Mouse (Mus musculus): ENCODE data around the gene Pard6b. TPM values are rescaled to one million over a fixed set of nuclear protein-coding genes. Genes with fewer than 3 reads are reported as not detected.

The Pard6b gene
- polyA plus RNA-seq, 1 experiment from 2014 or later = 47.2 TPM

- DNase-seq (ENCODE audit: low spot score) = no peak
- Histone ChIP-seq H3K4me3 (ENCODE audit: low read depth, low read length) (no peak overlapping the region), H3K27ac (ENCODE audit: low read length) (no peak overlapping the region), H3K4me2 (replicated peaks; ENCODE audit: low read depth, low read length) (no peak overlapping the region), H3K27me3 (replicated peaks; ENCODE audit: insufficient read depth, low read length) (no peaks in the 10 kb centered on the region), H3K9me3 (ENCODE audit: low read length) (no peaks in the 10 kb centered on the region), H3K4me1 (ENCODE audit: insufficient read depth, low read depth, low read length) (no peaks in the 10 kb centered on the region), H3K9ac (replicated peaks; ENCODE audit: low read depth) (no peak overlapping the region), H3K36me3 (ENCODE audit: insufficient read depth, low read length) (no peaks in the 10 kb centered on the region)
- ATAC-seq = no peak
- TF ChIP-seq EP300 (IDR thresholded peaks at IDR 0.05) (no peak), CTCF (IDR thresholded peaks at IDR 0.05) (no peak)
- WGBS = 48% methylated on average over 11 of the region's 11 CpGs
These were observed 44.7 kb downstream of the Pard6b start for GRCm38 (mm10) chr2:168125288-168126089.

DNA sequence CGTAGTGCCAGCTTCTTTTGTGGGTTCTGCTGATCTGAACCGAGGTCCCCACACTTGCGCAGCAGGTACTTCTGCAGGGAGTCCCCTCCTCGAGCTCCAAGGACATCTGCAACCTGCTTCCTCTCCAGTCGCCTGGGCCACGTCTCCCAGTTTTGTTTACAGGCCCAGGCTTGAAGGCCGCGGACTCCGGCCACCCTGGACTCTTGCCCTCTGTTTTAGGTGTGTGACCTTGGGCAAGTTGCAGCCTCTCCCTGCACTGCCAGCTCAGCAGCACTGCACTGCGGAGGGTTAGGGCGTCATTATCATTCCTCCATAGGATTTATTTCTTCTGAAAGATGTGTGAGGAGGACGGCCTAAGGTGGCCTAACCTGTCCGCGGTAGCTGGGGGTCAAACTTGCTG, 47.0 kb downstream of the Pard6b start:
- Histone ChIP-seq H3K9me3 (ENCODE audit: low read length) (no peaks in the 10 kb centered on the region), H3K4me1 (ENCODE audit: insufficient read depth, low read depth, low read length) (no peaks in the 10 kb centered on the region), H3K36me3 (ENCODE audit: insufficient read depth, low read length) (no peaks in the 10 kb centered on the region), H3K9ac (replicated peaks; ENCODE audit: low read depth) (no peak overlapping the region), H3K4me2 (replicated peaks; ENCODE audit: low read depth, low read length) (no peak overlapping the region), H3K27ac (ENCODE audit: low read length) (no peak overlapping the region), H3K4me3 (ENCODE audit: low read depth, low read length) (no peak overlapping the region), H3K27me3 (replicated peaks; ENCODE audit: insufficient read depth, low read length) (no peaks in the 10 kb centered on the region)
- WGBS = 83% methylated on average over 14 of the region's 14 CpGs
- no peak for TF ChIP-seq CTCF (IDR thresholded peaks at IDR 0.05)
- DNase-seq (ENCODE audit: low spot score) (no peak), ATAC-seq (no peak)

DNA sequence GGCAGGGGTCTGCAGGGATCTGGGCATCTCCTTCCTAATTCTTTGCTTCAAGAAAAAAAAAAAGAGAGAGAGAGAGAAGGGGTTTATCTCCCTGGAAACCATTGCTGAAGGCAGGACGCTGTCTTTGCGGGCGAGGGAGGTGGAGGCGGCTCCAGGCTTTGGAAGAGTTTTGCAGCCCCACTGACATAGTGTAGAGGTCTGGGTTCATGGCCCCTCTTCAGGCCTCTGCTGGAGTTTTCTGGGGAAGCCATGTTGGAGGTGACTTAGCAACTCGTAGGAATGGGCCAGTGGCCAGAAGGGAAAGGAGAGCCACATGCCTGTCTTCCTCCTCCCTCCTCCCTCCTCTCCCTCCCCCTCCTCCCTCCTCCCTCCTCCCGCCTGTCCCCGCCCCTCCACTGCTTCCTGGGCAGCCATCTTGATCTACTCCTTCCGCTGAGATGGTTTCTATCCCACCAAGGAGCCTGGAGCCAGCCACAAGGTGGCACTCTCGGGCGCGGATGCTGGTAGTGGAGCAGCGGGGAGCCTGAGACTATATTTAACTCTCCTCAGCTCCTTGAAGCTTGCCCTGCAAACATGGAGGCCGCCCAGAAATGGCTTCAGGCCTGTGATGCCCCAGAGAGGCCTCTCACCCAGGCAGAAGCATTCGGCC, 47.5 kb downstream of the Pard6b start:
- 26% methylated on average over 11 of the region's 14 CpGs for WGBS

GRCm38 (mm10) chr2:168130046-168130445, 49.2 kb downstream of the Pard6b start:
- no peak for DNase-seq (ENCODE audit: low spot score)
- no peak for TF ChIP-seq CTCF (IDR thresholded peaks at IDR 0.05)
- no peak for TF ChIP-seq EP300 (IDR thresholded peaks at IDR 0.05)
- Histone ChIP-seq H3K27me3 (replicated peaks; ENCODE audit: insufficient read depth, low read length) (no peaks in the 10 kb centered on the region), H3K36me3 (ENCODE audit: insufficient read depth, low read length) (no peaks in the 10 kb centered on the region), H3K9me3 (ENCODE audit: low read length) (no peaks in the 10 kb centered on the region), H3K4me2 (replicated peaks; ENCODE audit: low read depth, low read length) (no peak overlapping the region), H3K4me3 (ENCODE audit: low read depth, low read length) (no peak overlapping the region), H3K27ac (ENCODE audit: low read length) (no peak overlapping the region), H3K9ac (replicated peaks; ENCODE audit: low read depth) (no peak overlapping the region), H3K4me1 (ENCODE audit: insufficient read depth, low read depth, low read length) (no peaks in the 10 kb centered on the region)
- WGBS = 71% methylated on average over 3 of the region's 3 CpGs
- no peak for ATAC-seq

More for the DNA sequence above, 47.5 kb downstream of the Pard6b start:
- Histone ChIP-seq H3K27ac (ENCODE audit: low read length) (no peak overlapping the region), H3K4me2 (replicated peaks; ENCODE audit: low read depth, low read length) (no peak overlapping the region), H3K4me3 (ENCODE audit: low read depth, low read length) (no peak overlapping the region), H3K27me3 (replicated peaks; ENCODE audit: insufficient read depth, low read length) (no peaks in the 10 kb centered on the region), H3K36me3 (ENCODE audit: insufficient read depth, low read length) (no peaks in the 10 kb centered on the region), H3K9me3 (ENCODE audit: low read length) (no peaks in the 10 kb centered on the region), H3K9ac (replicated peaks; ENCODE audit: low read depth) (no peak overlapping the region), H3K4me1 (ENCODE audit: insufficient read depth, low read depth, low read length) (no peaks in the 10 kb centered on the region)
- peak; percentile 97 for ATAC-seq
- peak; percentile 94 for DNase-seq (ENCODE audit: low spot score)
- TF ChIP-seq EP300 (IDR thresholded peaks at IDR 0.05) (peak; percentile 22; the same call in 1 of the 2 replicates), CTCF (IDR thresholded peaks at IDR 0.05) (peak; percentile 83)

DNA sequence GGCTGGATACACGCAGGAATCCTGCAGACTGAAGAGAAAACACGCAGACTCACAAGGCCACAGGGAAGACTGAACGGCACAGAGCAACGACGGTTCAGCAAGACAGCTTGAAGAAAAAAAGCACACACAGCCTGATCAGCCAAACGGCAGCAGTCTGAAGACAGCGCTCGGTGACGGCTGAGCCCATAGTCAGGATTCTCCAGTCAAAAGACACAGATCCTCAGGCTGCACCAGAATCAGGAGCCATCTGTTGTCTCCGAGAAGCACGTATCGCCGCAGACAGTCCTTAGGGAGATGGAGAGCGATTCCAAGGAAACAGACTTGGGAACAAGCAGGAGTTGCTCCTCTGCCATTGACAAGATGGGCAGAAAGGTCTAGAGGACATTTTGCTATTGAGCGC, 56.4 kb downstream of the Pard6b start:
- no peak overlapping the region for H3K27ac ChIP-seq (ENCODE audit: low read length)
- no peak for TF ChIP-seq CTCF (IDR thresholded peaks at IDR 0.05)
- no peak for TF ChIP-seq EP300 (IDR thresholded peaks at IDR 0.05)
- no peak overlapping the region for H3K4me2 ChIP-seq (replicated peaks; ENCODE audit: low read depth, low read length)
- no peaks in the 10 kb centered on the region for H3K27me3 ChIP-seq (replicated peaks; ENCODE audit: insufficient read depth, low read length)
- no peak for ATAC-seq
- H3K4me3 ChIP-seq (ENCODE audit: low read depth, low read length) = no peak overlapping the region
- H3K36me3 ChIP-seq (ENCODE audit: insufficient read depth, low read length) = no peaks in the 10 kb centered on the region
- no peak for DNase-seq (ENCODE audit: low spot score)
- H3K9me3 ChIP-seq (ENCODE audit: low read length) = no peaks in the 10 kb centered on the region
- H3K9ac ChIP-seq (replicated peaks; ENCODE audit: low read depth) = no peak overlapping the region
- WGBS = 74% methylated on average over 15 of the region's 15 CpGs
- no peaks in the 10 kb centered on the region for H3K4me1 ChIP-seq (ENCODE audit: insufficient read depth, low read depth, low read length)

GRCm38 (mm10) chr2:168143794-168144193, 63.0 kb downstream of the Pard6b start:
- Histone ChIP-seq H3K4me1 (ENCODE audit: insufficient read depth, low read depth, low read length) (no peaks in the 10 kb centered on the region), H3K9me3 (ENCODE audit: low read length) (no peaks in the 10 kb centered on the region), H3K27me3 (replicated peaks; ENCODE audit: insufficient read depth, low read length) (no peaks in the 10 kb centered on the region), H3K27ac (ENCODE audit: low read length) (no peak overlapping the region), H3K4me2 (replicated peaks; ENCODE audit: low read depth, low read length) (no peak overlapping the region), H3K4me3 (ENCODE audit: low read depth, low read length) (no peak overlapping the region), H3K9ac (replicated peaks; ENCODE audit: low read depth) (no peak overlapping the region), H3K36me3 (ENCODE audit: insufficient read depth, low read length) (no peaks in the 10 kb centered on the region)
- no peak for TF ChIP-seq CTCF (IDR thresholded peaks at IDR 0.05)
- TF ChIP-seq EP300 (IDR thresholded peaks at IDR 0.05) = no peak
- DNase-seq (ENCODE audit: low spot score) = no peak
- no peak for ATAC-seq
- WGBS = 42% methylated on average over 5 of the region's 5 CpGs
